In the genomic region with DNA sequence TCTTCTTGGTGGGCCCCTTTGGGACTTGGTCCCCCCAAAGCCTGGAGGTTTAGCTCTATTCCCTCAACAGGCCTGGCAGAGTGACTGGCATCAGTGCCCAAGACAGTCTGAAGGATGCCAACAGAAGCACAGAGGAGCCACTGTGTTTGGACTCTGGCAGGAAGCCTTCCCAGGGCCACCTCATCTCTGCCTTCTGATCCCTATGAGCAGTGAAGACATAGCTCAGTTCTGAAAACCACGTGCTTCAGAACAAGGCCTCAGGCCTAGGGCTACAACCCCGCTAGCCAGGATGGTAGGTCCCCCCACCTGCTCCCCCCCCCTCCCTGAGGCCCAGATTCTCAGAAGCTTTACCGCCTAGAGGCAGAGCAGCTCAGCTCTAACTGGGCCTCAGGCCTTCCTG, we compare ENCODE assay signal across 10 mouse cellular contexts. TPM values are rescaled to one million over a fixed set of nuclear protein-coding genes. Genes with fewer than 3 reads are reported as not detected.
DNase-seq lines count a peak whose midpoint lies in the region; ATAC-seq and TF ChIP-seq lines count a peak whose summit lies in the region.
"Had no signal": no experiment of that assay in that cellular context is flagged by ENCODE, and none has a peak within 500 bp of the region (broad histone marks: within the 10 kb centered on the region; RNA-seq: fewer than 3 reads in every experiment).

No protein-coding gene starts in this region.

- no peak for TF ChIP-seq POLR2A in brain, embryonic 14.5 days (IDR thresholded peaks at IDR 0.05; ENCODE audit: borderline replicate concordance, extremely low read depth, insufficient read depth, insufficient read length, poor library complexity, severe bottlenecking)

- TF ChIP-seq CTCF in brain, embryonic 14.5 days (IDR thresholded peaks at IDR 0.05; ENCODE audit: borderline replicate concordance, extremely low read depth, insufficient read depth, insufficient read length): no peak

- no peak overlapping the region for H3K4me3 ChIP-seq in midbrain, embryonic 16.5 days (ENCODE audit: low read depth, low read length)

- H3K9me3 ChIP-seq in midbrain, embryonic 16.5 days (replicated peaks; ENCODE audit: control insufficient read depth, low read length, poor library complexity, severe bottlenecking): no peaks in the 10 kb centered on the region

- peaks cover 26% of the 10 kb centered on the region for H3K4me1 ChIP-seq in midbrain, embryonic 16.5 days (ENCODE audit: control insufficient read depth, insufficient read depth, low read length)

- peak; percentile 46 for DNase-seq in cerebellum, adult 9-11 months
- DNase-seq in layer of hippocampus, postnatal 10 days (ENCODE audit: low spot score in 2 of 2): peak; percentile 33 to 57
- no peak for DNase-seq in layer of hippocampus, postnatal 25 days (ENCODE audit: extremely low spot score in 1 of 2, low spot score in 1 of 2)
- peak; percentile 73 for DNase-seq in brain, embryonic 14.5 days (ENCODE audit: low read depth)
- no peak for DNase-seq in gastrocnemius, postnatal 25 days
- no peak for DNase-seq in spleen, postnatal 4 days (ENCODE audit: low spot score in 2 of 2)
- DNase-seq: gastrocnemius, postnatal 14 days; kidney, adult 18-20 months had no signal

- no peak overlapping the region for H3K4me2 ChIP-seq in midbrain, embryonic 16.5 days (ENCODE audit: low read length)

- peaks cover 5% of the 10 kb centered on the region; the same call in 1 of the 2 replicates for H3K36me3 ChIP-seq in midbrain, embryonic 16.5 days (ENCODE audit: control insufficient read depth, insufficient read depth, low read length)

- no peaks in the 10 kb centered on the region for H3K27me3 ChIP-seq in midbrain, embryonic 16.5 days (ENCODE audit: control insufficient read depth, insufficient read depth, low read depth, low read length)

- peak overlapping the region; percentile 38; the same call in 1 of the 2 replicates for H3K27ac ChIP-seq in midbrain, embryonic 16.5 days (ENCODE audit: low read length)

- no peak for ATAC-seq in cerebellum, adult (ENCODE audit: insufficient number of reproducible peaks, low FRiP score, low TSS enrichment)
- peak; percentile 59; the same call in 1 of the 2 replicates for ATAC-seq in midbrain, embryonic 16.5 days

- 0 out of 2 replicates have a peak overlapping the region, but pooled peaks have one; percentile 26 for H3K9ac ChIP-seq in midbrain, embryonic 16.5 days (ENCODE audit: low read depth, low read length)

- WGBS in midbrain, embryonic 16.5 days: 40% methylated on average over 3 of the region's 3 CpGs

RNA-seq across cellular contexts. Expression of a gene that starts 45.2 kb away (rescaled TPM):
- total RNA-seq in layer of hippocampus, postnatal 10 days (2021): 10 to 100 TPM; 29.7 to 30.3 TPM
- total RNA-seq in layer of hippocampus, postnatal 25 days (2021): 10 to 100 TPM; 34.2 to 36.9 TPM
- 47.7 and 69.5 TPM in 2 replicates for polyA plus RNA-seq in brain, embryonic 14.5 days (2012; rRNA removed)
- 4.2 and 5.6 TPM in 2 replicates for polyA plus RNA-seq in midbrain, embryonic 16.5 days (2015; fragmentation: Nextera tagmentation; extraction: Ambion mirVana)
- total RNA-seq in gastrocnemius, postnatal 25 days (2021): 10 to 100 TPM; 20.4 to 23.7 TPM

RNA-seq across cellular contexts. Expression of a gene that starts 54.5 kb away (rescaled TPM):
- total RNA-seq in layer of hippocampus, postnatal 10 days (2021): 10 to 100 TPM; 55.6 to 56.4 TPM
- 10 to 100 TPM; 58.9 to 62.1 TPM for total RNA-seq in layer of hippocampus, postnatal 25 days (2021)
- polyA plus RNA-seq in brain, embryonic 14.5 days (2012; rRNA removed): 18.8 and 24.1 TPM in 2 replicates
- polyA plus RNA-seq in midbrain, embryonic 16.5 days (2015; fragmentation: Nextera tagmentation; extraction: Ambion mirVana): 66.9 and 75.8 TPM in 2 replicates
- 10 to 100 TPM; 16.3 to 16.5 TPM for total RNA-seq in gastrocnemius, postnatal 25 days (2021)

RNA-seq across cellular contexts. Expression of a gene that starts 54.6 kb away (rescaled TPM):
- 1 to 10 TPM; 6.9 to 8.8 TPM for total RNA-seq in layer of hippocampus, postnatal 10 days (2021)
- total RNA-seq in layer of hippocampus, postnatal 25 days (2021): 1 to 10 TPM; 8.3 to 9.4 TPM
- 11.4 and 12.7 TPM in 2 replicates for polyA plus RNA-seq in brain, embryonic 14.5 days (2012; rRNA removed)
- 12.7 and 13.3 TPM in 2 replicates for polyA plus RNA-seq in midbrain, embryonic 16.5 days (2015; fragmentation: Nextera tagmentation; extraction: Ambion mirVana)
- total RNA-seq in gastrocnemius, postnatal 25 days (2021): 10 to 100 TPM; 12.5 to 13.2 TPM

Comparison
In these comparisons a context has a peak if more than half of its experiments do, and no peak if none do; other contexts are left out.
1. DNase-seq: peak in cerebellum, adult 9-11 months (single experiment), layer of hippocampus, postnatal 10 days (2 of 2) and brain, embryonic 14.5 days (single experiment); none in layer of hippocampus, postnatal 25 days (0 of 2), gastrocnemius, postnatal 25 days (single experiment) and spleen, postnatal 4 days (0 of 2).